Mouse (Mus musculus): ENCODE data around the gene Akna. TPM values are rescaled to one million over a fixed set of nuclear protein-coding genes. Genes with fewer than 3 reads are reported as not detected.

Akna gene
- polyA plus RNA-seq, 1 experiment from 2014 or later: 2.9 TPM

DNA sequence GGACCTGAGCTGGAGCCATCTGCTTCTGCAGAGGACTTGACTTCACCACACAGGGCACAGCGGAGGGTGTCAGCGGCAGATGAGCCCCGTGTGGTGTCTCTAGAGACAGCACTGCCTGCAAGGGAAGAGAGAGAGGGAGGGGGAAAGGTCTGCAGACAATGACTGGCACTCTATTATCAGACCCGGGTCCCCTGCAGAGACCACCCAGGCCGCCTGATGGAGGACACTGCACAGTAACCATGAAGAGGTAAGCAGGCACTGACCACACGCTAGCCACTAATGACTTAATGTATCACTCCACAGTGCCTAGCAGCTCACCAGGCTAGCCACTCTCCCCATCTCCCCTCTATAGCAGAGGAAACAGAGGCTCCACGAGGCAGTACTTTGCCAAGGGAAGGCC is 32.3 kb downstream of the Akna start:
- Histone ChIP-seq H3K36me3 (ENCODE audit: insufficient read depth, low read length) (peaks cover 14% of the 10 kb centered on the region), H3K9ac (ENCODE audit: low read depth, low read length) (no peak overlapping the region), H3K27ac (no peak overlapping the region), H3K4me1 (replicated peaks; ENCODE audit: insufficient read depth, low read length) (no peaks in the 10 kb centered on the region), H3K4me2 (ENCODE audit: low read length) (no peak overlapping the region), H3K27me3 (ENCODE audit: insufficient read depth, low read length) (no peaks in the 10 kb centered on the region), H3K4me3 (replicated peaks; ENCODE audit: low read depth, low read length) (no peak overlapping the region), H3K9me3 (replicated peaks; ENCODE audit: low read length) (no peaks in the 10 kb centered on the region)
- 71% methylated on average over 7 of the region's 7 CpGs for WGBS
- DNase-seq (ENCODE audit: low spot score) (no peak), ATAC-seq (replicated peaks; ENCODE audit: low FRiP score, low read depth) (no peak)
- TF ChIP-seq CTCF (IDR thresholded peaks at IDR 0.05; ENCODE audit: low read depth): no peak

DNA sequence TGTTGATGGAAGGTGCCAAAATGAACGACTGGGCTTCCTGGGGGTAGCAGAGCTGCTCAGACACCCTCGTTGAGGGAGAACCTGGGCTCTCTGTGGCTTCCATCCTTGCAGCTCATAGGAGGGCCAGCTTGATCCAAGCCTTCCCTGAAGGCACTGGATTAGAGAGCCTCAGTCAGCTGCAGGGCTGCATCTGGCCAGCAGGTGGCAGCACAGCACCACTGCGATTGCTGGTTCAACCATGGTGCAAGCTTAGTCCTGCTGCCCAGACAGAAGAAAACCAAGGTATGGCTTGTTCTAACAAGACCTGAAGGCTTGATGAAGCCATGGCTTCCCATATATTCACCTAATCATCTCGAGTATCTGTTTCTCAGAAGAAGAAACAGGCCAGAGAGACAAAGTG is 34.6 kb downstream of the Akna start:
- ATAC-seq (replicated peaks; ENCODE audit: low FRiP score, low read depth) (peak; percentile 54; the same call in 1 of the 2 replicates), DNase-seq (ENCODE audit: low spot score) (peak; percentile 77)
- no peaks in the 10 kb centered on the region for H3K4me1 ChIP-seq (replicated peaks; ENCODE audit: insufficient read depth, low read length)
- no peak overlapping the region for H3K9ac ChIP-seq (ENCODE audit: low read depth, low read length)
- H3K36me3 ChIP-seq (ENCODE audit: insufficient read depth, low read length): peaks cover 10% of the 10 kb centered on the region
- no peaks in the 10 kb centered on the region for H3K9me3 ChIP-seq (replicated peaks; ENCODE audit: low read length)
- peak; percentile 98 for TF ChIP-seq CTCF (IDR thresholded peaks at IDR 0.05; ENCODE audit: low read depth)
- WGBS: 17% methylated on average over 4 of the region's 4 CpGs
- H3K27me3 ChIP-seq (ENCODE audit: insufficient read depth, low read length): no peaks in the 10 kb centered on the region
- no peak overlapping the region for H3K27ac ChIP-seq
- no peak overlapping the region for H3K4me2 ChIP-seq (ENCODE audit: low read length)
- H3K4me3 ChIP-seq (replicated peaks; ENCODE audit: low read depth, low read length): no peak overlapping the region

GRCm38 (mm10) chr4:63362150-63362549 is 41.0 kb downstream of the Akna start, which contains the start of gene Orm2:
Gene Orm2, plus strand, starts transcription at chr4:63362449.
- DNase-seq (ENCODE audit: low spot score): no peak
- H3K9ac ChIP-seq (ENCODE audit: low read depth, low read length): no peak within 1 kb of the TSS
- H3K36me3 ChIP-seq (ENCODE audit: insufficient read depth, low read length): no peaks in the 10 kb centered on the region
- no peak within 1 kb of the TSS for H3K4me2 ChIP-seq (ENCODE audit: low read length)
- H3K27me3 ChIP-seq (ENCODE audit: insufficient read depth, low read length): no peaks in the 10 kb centered on the region
- ATAC-seq (replicated peaks; ENCODE audit: low FRiP score, low read depth): no peak
- 90% methylated on average over 5 of the region's 5 CpGs for WGBS
- H3K9me3 ChIP-seq (replicated peaks; ENCODE audit: low read length): no peaks in the 10 kb centered on the region
- no peak within 1 kb of the TSS for H3K27ac ChIP-seq
- no peak for TF ChIP-seq CTCF (IDR thresholded peaks at IDR 0.05; ENCODE audit: low read depth)
- no peaks in the 10 kb centered on the region for H3K4me1 ChIP-seq (replicated peaks; ENCODE audit: insufficient read depth, low read length)
- no peak within 1 kb of the TSS for H3K4me3 ChIP-seq (replicated peaks; ENCODE audit: low read depth, low read length)

GRCm38 (mm10) chr4:63359861-63360260 is 43.3 kb downstream of the Akna start:
- ATAC-seq (replicated peaks; ENCODE audit: low FRiP score, low read depth) (no peak), DNase-seq (ENCODE audit: low spot score) (no peak)
- WGBS: 66% methylated on average over 6 of the region's 6 CpGs
- no peak for TF ChIP-seq CTCF (IDR thresholded peaks at IDR 0.05; ENCODE audit: low read depth)
- Histone ChIP-seq H3K4me3 (replicated peaks; ENCODE audit: low read depth, low read length) (no peak overlapping the region), H3K4me2 (ENCODE audit: low read length) (no peak overlapping the region), H3K36me3 (ENCODE audit: insufficient read depth, low read length) (no peaks in the 10 kb centered on the region), H3K4me1 (replicated peaks; ENCODE audit: insufficient read depth, low read length) (no peaks in the 10 kb centered on the region), H3K27ac (no peak overlapping the region), H3K9ac (ENCODE audit: low read depth, low read length) (no peak overlapping the region), H3K9me3 (replicated peaks; ENCODE audit: low read length) (no peaks in the 10 kb centered on the region), H3K27me3 (ENCODE audit: insufficient read depth, low read length) (no peaks in the 10 kb centered on the region)

- WGBS: 44% methylated on average over 2 of the region's 2 CpGs
These were observed 46.1 kb downstream of the Akna start for GRCm38 (mm10) chr4:63356981-63357570.

DNA sequence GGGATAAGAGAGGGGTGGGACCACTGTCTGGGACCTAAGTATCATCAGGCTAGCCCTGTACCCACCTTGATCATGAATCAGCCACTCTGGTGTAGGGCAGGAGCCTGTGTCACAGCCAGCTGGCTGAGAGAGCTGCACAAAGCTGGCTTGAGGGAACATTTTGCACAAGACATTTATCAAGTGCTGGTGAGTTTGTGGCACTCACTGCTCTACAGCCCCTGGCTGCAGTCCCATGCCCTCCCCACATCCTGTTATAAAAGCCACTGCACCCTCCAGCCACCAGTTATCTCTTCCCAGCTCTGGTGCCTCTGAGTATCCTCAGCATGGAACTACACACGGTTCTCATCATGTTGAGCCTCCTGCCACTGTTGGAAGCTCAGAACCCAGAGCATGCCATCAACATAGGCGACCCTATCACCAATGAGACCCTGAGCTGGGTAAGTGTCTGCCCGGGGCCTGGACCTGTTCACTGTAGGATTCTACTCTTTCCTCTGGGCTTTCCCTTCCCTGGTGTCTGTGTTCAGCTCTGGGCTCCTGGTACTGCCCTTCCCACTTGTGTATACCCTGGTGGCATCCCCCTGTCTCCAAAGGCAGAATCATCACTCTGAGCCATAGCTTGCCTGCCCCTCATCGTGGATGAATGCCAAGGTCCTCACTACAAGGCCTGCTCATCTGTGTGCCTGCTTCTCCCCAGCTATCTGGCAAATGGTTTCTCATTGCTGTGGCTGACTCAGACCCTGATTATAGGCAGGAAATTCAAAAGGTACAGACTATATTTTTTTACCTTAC is 47.1 kb downstream of the Akna start, which contains the start of gene Orm3:
Gene Orm3 (plus strand): TSS at position 286 of the 789 bp plus-strand sequence.
- no peak for TF ChIP-seq CTCF (IDR thresholded peaks at IDR 0.05; ENCODE audit: low read depth)
- Histone ChIP-seq H3K9me3 (replicated peaks; ENCODE audit: low read length) (no peaks in the 10 kb centered on the region), H3K4me1 (replicated peaks; ENCODE audit: insufficient read depth, low read length) (no peaks in the 10 kb centered on the region), H3K4me3 (replicated peaks; ENCODE audit: low read depth, low read length) (no peak within 1 kb of the TSS), H3K9ac (ENCODE audit: low read depth, low read length) (no peak within 1 kb of the TSS), H3K27me3 (ENCODE audit: insufficient read depth, low read length) (no peaks in the 10 kb centered on the region), H3K4me2 (ENCODE audit: low read length) (no peak within 1 kb of the TSS), H3K27ac (no peak within 1 kb of the TSS), H3K36me3 (ENCODE audit: insufficient read depth, low read length) (no peaks in the 10 kb centered on the region)
- WGBS: 74% methylated on average over 4 of the region's 4 CpGs
- ATAC-seq (replicated peaks; ENCODE audit: low FRiP score, low read depth) (no peak), DNase-seq (ENCODE audit: low spot score) (no peak)

More at GRCm38 (mm10) chr4:63356981-63357570, 46.1 kb downstream of the Akna start:
- H3K27me3 ChIP-seq (ENCODE audit: insufficient read depth, low read length): no peaks in the 10 kb centered on the region
- DNase-seq (ENCODE audit: low spot score) (no peak), ATAC-seq (replicated peaks; ENCODE audit: low FRiP score, low read depth) (no peak)
- H3K36me3 ChIP-seq (ENCODE audit: insufficient read depth, low read length): no peaks in the 10 kb centered on the region
- no peak overlapping the region for H3K27ac ChIP-seq
- H3K9ac ChIP-seq (ENCODE audit: low read depth, low read length): no peak overlapping the region
- no peak overlapping the region for H3K4me3 ChIP-seq (replicated peaks; ENCODE audit: low read depth, low read length)
- no peaks in the 10 kb centered on the region for H3K9me3 ChIP-seq (replicated peaks; ENCODE audit: low read length)
- TF ChIP-seq CTCF (IDR thresholded peaks at IDR 0.05; ENCODE audit: low read depth): no peak
- H3K4me2 ChIP-seq (ENCODE audit: low read length): no peak overlapping the region
- no peaks in the 10 kb centered on the region for H3K4me1 ChIP-seq (replicated peaks; ENCODE audit: insufficient read depth, low read length)
